Mouse (Mus musculus): ENCODE measurements around the gene Mesp1.

- TF ChIP-seq CTCF (IDR thresholded peaks at IDR 0.05; ENCODE audit: low read depth, low read length): no peak
- no peak for TF ChIP-seq POLR2A (IDR thresholded peaks at IDR 0.05; ENCODE audit: borderline replicate concordance, low read depth, low read length)
Observed at GRCm38 (mm10) chr7:79747659-79748058, 45.9 kb downstream of the Mesp1 start.

All from bone marrow macrophage, adult 2 months (primary cell).